Mouse (Mus musculus) embryo, embryonic 10.5 days (tissue): ENCODE measurements around the gene Arhgap18.
"Not testable (repeated sequence)": the region's sequence is repeated elsewhere in the genome, so short reads cannot be mapped to it uniquely, and the experiment has no call there.

Source experiments
- DNase-seq: peaks from one replicate; pipeline ENCODE4 v3.0.0-alpha.2; 2015; ENCODE audit warnings: low spot score

The Arhgap18 gene

GRCm38 (mm10) chr10:26911176-26911575, 158.0 kb downstream of the Arhgap18 start:
- no peak for DNase-seq

- no peak for DNase-seq
These were observed 159.0 kb downstream of the Arhgap18 start for GRCm38 (mm10) chr10:26912112-26912797.

GRCm38 (mm10) chr10:26912807-26913206, 159.6 kb downstream of the Arhgap18 start:
- DNase-seq: no peak

- DNase-seq: peak; percentile 78
These were observed 166.2 kb downstream of the Arhgap18 start for GRCm38 (mm10) chr10:26919307-26919977.

GRCm38 (mm10) chr10:26920383-26920979, 167.3 kb downstream of the Arhgap18 start:
- peak; percentile 28 for DNase-seq

- DNase-seq: not testable (repeated sequence)
These were observed 182.8 kb downstream of the Arhgap18 start for GRCm38 (mm10) chr10:26936056-26936455.

- DNase-seq: not testable (repeated sequence)
These were observed 185.2 kb downstream of the Arhgap18 start for GRCm38 (mm10) chr10:26938464-26938863.

- no peak for DNase-seq
These were observed 186.3 kb downstream of the Arhgap18 start for GRCm38 (mm10) chr10:26939549-26939948.

GRCm38 (mm10) chr10:26948331-26948730, 195.1 kb downstream of the Arhgap18 start:
- DNase-seq: no peak

- no peak for DNase-seq
These were observed 196.4 kb downstream of the Arhgap18 start for GRCm38 (mm10) chr10:26949667-26950066.

GRCm38 (mm10) chr10:26950448-26950847, 197.2 kb downstream of the Arhgap18 start:
- no peak for DNase-seq

- DNase-seq: no peak
These were observed 205.3 kb downstream of the Arhgap18 start for GRCm38 (mm10) chr10:26958513-26958912.
